Mouse (Mus musculus) adrenal gland, postnatal 0 days (tissue): ENCODE results near the gene Wdr90. TPM values are rescaled to one million over a fixed set of nuclear protein-coding genes. Genes with fewer than 3 reads are reported as not detected.

ENCODE experiments used
- microRNA-seq: library from miRNA; unstranded; fragments of <30 nt; microRNA quantifications from one replicate; pipeline ENCODE4, GENCODE M21; 2016; ENCODE audit warnings: borderline replicate concordance; ENCODE audit not compliant: insufficient number of aligned reads
- polyA plus RNA-seq: library from polyadenylated mRNA; unstranded; fragments of >200 nt; fragmentation: Nextera tagmentation; extraction: Ambion mirVana; gene quantifications from 2 replicates; pipeline ENCODE4 v1.2.1, GENCODE M21; 2015

Wdr90 gene
- 7.4 and 12.5 TPM in 2 replicates for polyA plus RNA-seq

GRCm38 (mm10) chr17:25860832-25861703 is at the start of gene Wdr90:
TSS of gene Wdr90 (minus strand) at chr17:25861501.

DNA sequence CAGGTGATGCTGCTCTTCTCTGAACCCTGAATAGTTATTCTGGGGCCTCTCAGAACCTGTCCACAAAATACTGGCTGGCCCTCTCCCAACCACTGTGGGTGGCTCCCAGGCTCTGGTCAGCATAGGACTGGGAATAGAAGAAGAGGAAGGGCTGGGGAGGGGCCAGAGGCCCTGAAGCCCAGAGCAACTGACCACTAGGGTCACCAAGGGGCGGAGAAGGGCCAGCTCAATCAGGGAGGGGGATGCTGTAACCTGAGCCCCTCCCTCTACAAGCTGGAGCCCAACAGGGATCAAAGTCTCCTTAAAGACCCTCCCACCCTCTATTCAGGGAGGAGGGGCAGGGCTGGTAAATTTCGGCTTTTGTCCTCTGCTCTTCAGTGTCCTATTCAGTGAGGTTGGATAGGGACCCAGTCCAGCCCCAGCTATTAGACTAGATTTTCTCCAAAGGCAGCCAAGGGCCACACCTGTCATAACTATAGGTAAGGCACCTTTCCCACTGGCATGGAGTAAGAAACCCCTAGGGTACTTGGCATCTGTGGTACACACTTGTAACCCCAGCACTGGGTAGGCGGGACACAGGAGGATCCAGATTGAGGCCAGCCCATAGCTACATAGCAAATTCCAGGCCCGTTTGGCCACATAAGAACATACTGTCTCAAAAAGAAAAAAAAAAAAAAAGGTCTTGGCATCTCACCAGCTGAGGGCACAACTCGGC is 19.1 kb upstream of the Wdr90 start, which contains the start of gene Wfikkn1:
Wfikkn1 (minus strand) TSS at position 663 of the 715 bp plus-strand sequence.

GRCm38 (mm10) chr17:25874721-25875170 is 13.4 kb upstream of the Wdr90 start, which contains the start of gene Mettl26:
TSS of gene Mettl26 (plus strand) at chr17:25875074.

GRCm38 (mm10) chr17:25868601-25869191 is 7.4 kb upstream of the Wdr90 start, which contains the start of gene Mcrip2:
TSS of gene Mcrip2 (minus strand) at chr17:25868764.

DNA sequence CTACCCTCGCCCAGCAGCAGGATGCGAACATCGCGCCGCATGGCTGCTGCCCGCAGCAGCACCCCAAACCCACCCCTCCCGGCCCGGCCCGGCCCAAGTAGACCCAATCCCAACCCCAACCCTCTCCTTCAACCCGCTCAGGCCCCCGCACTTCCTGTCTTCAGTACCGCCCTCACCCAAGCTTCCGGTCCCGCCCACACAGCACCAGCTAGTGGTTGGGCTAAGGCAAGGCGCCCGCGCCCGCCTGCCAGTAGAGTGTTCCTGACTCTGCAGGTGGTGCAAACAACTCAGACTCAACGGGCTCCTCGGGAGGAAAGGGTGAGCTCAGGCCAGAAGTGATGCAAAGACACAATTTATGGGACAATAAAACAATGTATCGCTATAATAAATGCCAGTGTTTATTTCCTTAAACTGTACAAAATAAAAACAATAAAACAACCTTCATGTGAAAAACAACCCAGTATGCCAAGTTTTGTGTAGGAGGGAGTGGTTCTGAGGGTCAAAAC is 16.9 kb downstream of the Wdr90 start, which contains the start of gene Rhot2:
Rhot2 (minus strand) TSS at position 456 of the 506 bp plus-strand sequence.

DNA sequence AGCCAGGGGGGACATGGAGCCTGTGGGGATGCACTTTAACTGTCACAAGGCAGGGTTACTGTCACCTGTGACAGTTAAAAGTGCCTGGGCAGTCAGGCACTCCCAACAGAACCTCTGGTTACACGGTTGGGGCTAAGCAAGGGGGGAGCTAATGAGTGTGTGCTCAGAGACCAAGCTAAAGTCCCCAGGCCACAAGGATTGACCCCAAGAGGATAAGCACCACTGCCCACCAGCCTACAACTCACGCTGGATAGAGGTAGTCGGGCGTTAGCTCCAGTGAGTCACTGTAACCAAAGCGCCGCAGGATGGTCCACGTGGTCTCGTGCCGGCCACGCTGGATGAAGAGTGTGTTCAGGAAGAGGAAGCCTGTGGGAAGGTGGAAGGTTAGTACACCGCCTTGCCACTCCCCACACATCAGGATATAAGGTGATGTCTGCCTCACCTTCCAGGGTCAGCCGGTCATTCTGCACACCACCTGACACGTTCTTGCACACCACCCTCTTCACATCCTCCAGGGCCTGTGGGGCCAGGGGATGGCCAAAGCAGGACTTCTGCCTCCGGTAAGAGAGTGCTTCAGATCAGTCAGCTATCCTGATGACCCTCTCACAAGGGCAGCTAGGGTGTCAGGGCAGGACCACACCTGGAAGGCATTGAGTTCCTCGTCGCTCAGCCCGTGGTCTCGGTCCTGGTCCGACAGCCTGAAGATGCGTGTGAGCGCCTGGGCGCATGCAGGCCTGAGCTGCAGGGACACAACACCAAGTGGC is 20.0 kb downstream of the Wdr90 start, which contains the start of gene Gm20683:
Gm20683 (minus strand) TSS at position 647 of the 764 bp plus-strand sequence.

DNA sequence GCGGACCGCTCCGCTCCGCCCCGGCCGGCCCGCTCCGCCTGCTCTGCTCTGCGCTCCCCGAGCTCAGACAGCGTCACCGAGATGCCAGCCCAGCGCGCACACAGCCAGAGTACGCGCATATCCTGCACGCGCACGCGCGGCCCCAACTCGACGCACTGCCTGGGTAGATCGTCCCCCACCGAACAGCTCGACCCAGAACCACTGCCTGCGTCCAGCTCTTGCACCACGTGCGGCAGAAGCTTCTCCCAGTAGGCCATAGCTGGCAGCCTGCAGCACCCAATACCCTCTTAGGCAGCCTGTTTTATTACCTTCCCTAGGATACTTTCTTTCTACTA is 24.3 kb downstream of the Wdr90 start, which contains the start of gene Rhbdl1:
Rhbdl1 (minus strand) TSS at position 220 of the 335 bp plus-strand sequence.

DNA sequence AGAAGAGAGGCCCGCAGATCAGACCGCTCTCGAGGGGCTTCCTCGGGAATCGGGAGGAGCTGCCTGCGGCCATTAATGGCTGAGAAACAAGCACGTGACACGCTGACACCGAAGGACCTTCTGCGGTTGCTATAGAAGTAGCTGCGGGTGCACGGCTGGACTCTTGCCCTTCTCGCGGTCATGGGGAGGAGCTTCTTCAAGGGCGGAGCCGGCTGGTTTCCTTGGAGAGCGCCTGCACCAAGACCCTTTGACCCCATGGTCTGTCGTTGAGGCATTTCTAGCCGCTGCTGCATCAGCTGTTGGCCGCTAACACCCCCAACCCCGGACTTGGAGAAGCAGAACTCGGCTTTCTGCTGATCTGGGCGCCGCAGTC is 28.0 kb downstream of the Wdr90 start, which contains the start of gene Stub1:
Stub1 (minus strand) TSS at position 114 of the 373 bp plus-strand sequence.

GRCm38 (mm10) chr17:25828712-25829557 is 32.4 kb downstream of the Wdr90 start, which contains the start of gene Jmjd8:
TSS of gene Jmjd8 (plus strand) at chr17:25828867.

DNA sequence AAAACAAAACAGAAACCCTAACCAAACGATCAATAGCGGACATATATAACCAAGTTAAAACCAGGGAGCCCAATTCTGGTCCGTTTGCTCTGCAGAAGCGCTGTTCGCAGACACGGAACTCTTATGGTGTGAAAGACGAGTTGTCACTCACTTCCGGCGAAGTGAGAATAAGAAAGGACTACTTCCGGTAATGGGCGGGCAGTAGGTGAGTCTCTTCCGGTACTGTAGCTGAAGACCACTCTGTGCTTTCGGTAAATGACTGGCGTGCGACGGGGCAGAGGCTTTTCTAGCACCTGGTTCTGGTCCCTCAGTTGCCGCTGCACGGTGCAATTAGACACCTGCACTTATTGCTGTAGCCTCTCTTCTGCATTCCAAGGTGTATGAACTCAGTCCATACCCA is 37.8 kb downstream of the Wdr90 start, which contains the start of gene Wdr24:
Wdr24 (plus strand) TSS at position 176 of the 400 bp plus-strand sequence.

DNA sequence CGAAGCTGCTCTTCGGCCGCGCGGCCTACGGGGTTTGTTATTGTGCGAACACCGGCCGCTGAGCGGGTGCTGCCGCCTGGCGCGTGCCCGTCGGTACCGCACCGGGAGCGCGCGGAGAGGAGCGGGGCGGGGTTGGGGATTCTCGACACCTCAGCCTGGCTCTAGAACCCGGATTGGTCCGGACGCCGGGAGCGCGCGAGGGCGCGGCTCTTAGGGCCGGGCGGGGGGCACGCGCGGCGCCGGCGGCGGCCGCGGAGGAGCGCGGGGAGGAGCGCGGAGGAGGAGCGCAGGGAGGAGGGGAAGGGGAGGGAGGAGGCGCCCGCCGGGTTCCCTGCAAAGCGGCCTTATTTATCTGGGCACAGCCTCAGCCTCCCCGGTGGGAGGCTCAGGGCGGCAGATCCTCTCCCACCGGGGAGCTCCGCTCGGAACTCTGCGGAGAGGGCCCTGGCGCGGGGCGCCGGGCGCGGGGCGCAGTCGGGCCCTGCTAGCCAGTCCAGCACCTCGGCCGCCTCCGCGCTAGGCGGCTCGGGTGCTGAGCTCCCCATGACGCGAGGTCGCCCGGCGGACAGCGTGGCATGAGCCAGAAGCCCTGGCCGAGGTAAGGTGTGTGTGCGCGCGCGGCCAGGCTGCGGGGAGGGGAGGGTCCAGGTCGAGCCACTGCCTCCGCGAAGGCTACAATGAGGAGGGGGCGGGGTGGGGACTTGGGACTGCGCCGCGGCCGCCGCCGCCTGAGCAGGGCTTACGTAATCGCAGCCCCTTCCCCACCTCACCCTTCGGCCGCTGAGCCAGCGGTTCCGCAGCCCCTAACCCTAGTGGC is 52.3 kb downstream of the Wdr90 start, which contains the start of gene Fbxl16:
Fbxl16 (plus strand) TSS at position 297 of the 817 bp plus-strand sequence.

DNA sequence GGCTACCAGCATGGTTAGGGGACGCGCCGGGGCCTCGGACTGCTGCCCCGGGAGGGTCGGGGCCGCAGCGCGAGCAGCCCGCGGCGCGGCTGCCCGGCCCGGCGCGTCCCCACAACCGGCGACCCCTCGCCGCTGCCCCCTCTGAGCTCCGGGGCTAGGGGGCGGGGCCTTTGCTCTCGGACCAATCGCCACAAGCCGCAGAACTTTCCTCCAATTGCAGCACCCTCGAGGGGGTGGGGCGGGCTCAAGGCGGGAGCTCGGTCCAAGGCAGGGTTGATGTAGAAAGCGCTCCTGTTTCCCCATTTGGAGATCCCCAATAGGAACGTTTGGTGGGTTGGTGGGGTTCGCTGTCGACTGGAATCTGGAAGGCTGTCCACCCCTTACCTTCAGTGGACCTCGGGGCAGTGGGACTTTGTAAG is 64.3 kb downstream of the Wdr90 start, which contains the start of gene Metrn:
Metrn (minus strand) TSS at position 186 of the 419 bp plus-strand sequence.

GRCm38 (mm10) chr17:25795609-25796092 is 65.7 kb downstream of the Wdr90 start, which contains the start of gene AC134908.4:
TSS of gene AC134908.4 (minus strand) at chr17:25795659.

Small RNA genes lying within 50 kb of the gene (microRNA-seq; reads per million reads assigned to microRNA genes)
- not detected for gene Mir3082

Other genes with a start within 250 kb of the Wdr90 start
- gene Gng13, start 144.3 kb downstream of the Wdr90 start, polyA plus RNA-seq = 5.1 and 5.4 TPM in 2 replicates
- 4.2 and 6.3 TPM in 2 replicates for gene Chtf18, start 134.1 kb downstream of the Wdr90 start, polyA plus RNA-seq
- 12.5 and 19.9 TPM in 2 replicates for gene Rpusd1, start 133.8 kb downstream of the Wdr90 start, polyA plus RNA-seq
- 0.17 TPM in 1 of 2 replicates, not detected in the other for gene Mslnl, start 125.5 kb downstream of the Wdr90 start, polyA plus RNA-seq
- gene Msln, start 107.1 kb downstream of the Wdr90 start, polyA plus RNA-seq = 58.7 and 63.7 TPM in 2 replicates
- 21.6 and 30.4 TPM in 2 replicates for gene Narfl, start 87.7 kb downstream of the Wdr90 start, polyA plus RNA-seq
- 56.7 and 71.7 TPM in 2 replicates for gene Haghl, start 75.8 kb downstream of the Wdr90 start, polyA plus RNA-seq
- 0.35 and 0.36 TPM in 2 replicates for gene Ccdc78, start 74.9 kb downstream of the Wdr90 start, polyA plus RNA-seq
- gene Fam173a, start 68.6 kb downstream of the Wdr90 start, polyA plus RNA-seq = 146 and 178 TPM in 2 replicates
- gene AC134908.4, start 65.8 kb downstream of the Wdr90 start, polyA plus RNA-seq = 0.39 TPM in 1 of 2 replicates, not detected in the other
- gene Metrn, start 64.4 kb downstream of the Wdr90 start, polyA plus RNA-seq = 63.7 and 96.9 TPM in 2 replicates
- 12.1 and 14.1 TPM in 2 replicates for gene Fbxl16, start 52.4 kb downstream of the Wdr90 start, polyA plus RNA-seq
- gene Wdr24, start 37.9 kb downstream of the Wdr90 start, polyA plus RNA-seq = 10.9 and 18.4 TPM in 2 replicates
- gene Jmjd8, start 32.6 kb downstream of the Wdr90 start, polyA plus RNA-seq = 28.9 and 42.7 TPM in 2 replicates
- gene Stub1, start 28.1 kb downstream of the Wdr90 start, polyA plus RNA-seq = 212 and 318 TPM in 2 replicates
- 11.7 and 16.4 TPM in 2 replicates for gene Rhbdl1, start 24.2 kb downstream of the Wdr90 start, polyA plus RNA-seq
- gene Gm20683, start 19.7 kb downstream of the Wdr90 start, polyA plus RNA-seq = 2.3 and 4.6 TPM in 2 replicates
- gene Rhot2, start 16.6 kb downstream of the Wdr90 start, polyA plus RNA-seq = 10.4 and 18.4 TPM in 2 replicates
- gene Mcrip2, start 7.3 kb upstream of the Wdr90 start, polyA plus RNA-seq = 272 and 300 TPM in 2 replicates
- 88.6 and 139 TPM in 2 replicates for gene Mettl26, start 13.6 kb upstream of the Wdr90 start, polyA plus RNA-seq
- 0.36 and 0.51 TPM in 2 replicates for gene Wfikkn1, start 19.4 kb upstream of the Wdr90 start, polyA plus RNA-seq
- 20.0 and 27.4 TPM in 2 replicates for gene Rab40c, start 58.2 kb upstream of the Wdr90 start, polyA plus RNA-seq
- 35.6 and 46.1 TPM in 2 replicates for gene Pigq, start 83.4 kb upstream of the Wdr90 start, polyA plus RNA-seq
- 0.18 TPM in 1 of 2 replicates, not detected in the other for gene Nhlrc4, start 83.5 kb upstream of the Wdr90 start, polyA plus RNA-seq
- 0.21 TPM in 1 of 2 replicates, not detected in the other for gene A930017K11Rik, start 91.1 kb upstream of the Wdr90 start, polyA plus RNA-seq
- gene Capn15, start 124.3 kb upstream of the Wdr90 start, polyA plus RNA-seq = 9.1 and 11.3 TPM in 2 replicates
- 6.9 and 7.5 TPM in 2 replicates for gene Rab11fip3, start 208.1 kb upstream of the Wdr90 start, polyA plus RNA-seq
- gene Decr2, start 228.8 kb upstream of the Wdr90 start, polyA plus RNA-seq = 37.1 and 42.1 TPM in 2 replicates
- gene Nme4, start 234.1 kb upstream of the Wdr90 start, polyA plus RNA-seq = 32.7 and 33.1 TPM in 2 replicates